Mouse (Mus musculus) stomach, embryonic 15.5 days (tissue): ENCODE data around the gene Akap2. TPM values are rescaled to one million over a fixed set of nuclear protein-coding genes. Genes with fewer than 3 reads are reported as not detected.

ENCODE experiments used
- ATAC-seq: fragments of 200-750 bp; cut with Nextera tagmentation; 2 replicates; pipeline ENCODE4 v1.8.0; 2017; ENCODE audit warnings: low read depth, moderate number of reproducible peaks, moderate TSS enrichment; ENCODE audit not compliant: insufficient read depth, low FRiP score
- H3K27ac ChIP-seq: fragments of 300-500 bp; sonication (generic); 2 replicates; pipeline ENCODE4 v1.5.1; 2015; ENCODE audit warnings: mild to moderate bottlenecking, inconsistent platforms
- H3K27me3 ChIP-seq: fragments of 300-500 bp; sonication (generic); replicated peaks from 2 replicates; pipeline ENCODE4 v1.6.1; 2015; ENCODE audit warnings: inconsistent platforms
- H3K36me3 ChIP-seq: fragments of 300-500 bp; sonication (generic); 2 replicates; pipeline ENCODE4 v1.6.1; 2015; ENCODE audit warnings: inconsistent platforms
- H3K4me1 ChIP-seq: fragments of 300-500 bp; sonication (generic); 2 replicates; pipeline ENCODE4 v1.6.1; 2015; ENCODE audit warnings: inconsistent platforms
- H3K4me2 ChIP-seq: fragments of 300-500 bp; sonication (generic); 2 replicates; pipeline ENCODE4 v1.6.1; 2015; ENCODE audit warnings: mild to moderate bottlenecking, inconsistent platforms
- H3K4me3 ChIP-seq: fragments of 300-500 bp; sonication (generic); replicated peaks from 2 replicates; pipeline ENCODE4 v1.5.1; 2015; ENCODE audit warnings: inconsistent platforms
- H3K9ac ChIP-seq: fragments of 300-500 bp; sonication (generic); 2 replicates; pipeline ENCODE4 v1.6.1; 2015; ENCODE audit warnings: inconsistent platforms
- H3K9me3 ChIP-seq: fragments of 300-500 bp; sonication (generic); 2 replicates; pipeline ENCODE4 v1.6.1; 2016; ENCODE audit warnings: inconsistent platforms
- WGBS: fragments of 180-500 bp; shearing (Covaris S2); methylation state at CpG from one replicate; pipeline ENCODE4 v1.1.7; 2015; 5-methylcytosine and 5-hydroxymethylcytosine counted together
- polyA plus RNA-seq: library from polyadenylated mRNA; unstranded; fragments of >200 nt; fragmentation: Nextera tagmentation; extraction: Ambion mirVana; gene quantifications from 2 replicates; pipeline ENCODE4 v1.2.1, GENCODE M21; 2015

Akap2 gene
- polyA plus RNA-seq, 1 experiment from 2014 or later: 21.2 TPM

- Histone ChIP-seq H3K4me2 (peak overlapping the region; percentile 68), H3K36me3 (no peaks in the 10 kb centered on the region), H3K9ac (no peak overlapping the region), H3K27ac (no peak overlapping the region), H3K4me3 (peak overlapping the region; percentile 41; the same call in 1 of the 2 replicates), H3K9me3 (no peaks in the 10 kb centered on the region), H3K4me1 (peaks cover 16% of the 10 kb centered on the region), H3K27me3 (0 out of 2 replicates have a peak, but pooled peaks cover 7% of the 10 kb centered on the region)
- 34% methylated on average over 9 of the region's 9 CpGs for WGBS
- no peak for ATAC-seq
These were observed 65.9 kb downstream of the Akap2 start for GRCm38 (mm10) chr4:57783391-57783770.

GRCm38 (mm10) chr4:57783853-57784600, 66.6 kb downstream of the Akap2 start:
- ATAC-seq: no peak
- Histone ChIP-seq H3K27ac (no peak overlapping the region), H3K27me3 (0 out of 2 replicates have a peak, but pooled peaks cover 7% of the 10 kb centered on the region), H3K4me1 (peaks cover 16% of the 10 kb centered on the region), H3K9ac (no peak overlapping the region), H3K36me3 (no peaks in the 10 kb centered on the region), H3K9me3 (no peaks in the 10 kb centered on the region), H3K4me2 (no peak overlapping the region), H3K4me3 (no peak overlapping the region)
- WGBS: 68% methylated on average over 11 of the region's 11 CpGs

- Histone ChIP-seq H3K9ac (no peak overlapping the region), H3K27ac (no peak overlapping the region)
- WGBS: 46% methylated on average over 5 of the region's 5 CpGs
These were observed 71.3 kb downstream of the Akap2 start for GRCm38 (mm10) chr4:57788709-57789108.

GRCm38 (mm10) chr4:57789118-57789517, 71.7 kb downstream of the Akap2 start:
- Histone ChIP-seq H3K4me2 (no peak overlapping the region), H3K4me3 (no peak overlapping the region), H3K9ac (no peak overlapping the region), H3K27ac (no peak overlapping the region), H3K27me3 (no peaks in the 10 kb centered on the region), H3K4me1 (no peaks in the 10 kb centered on the region), H3K36me3 (no peaks in the 10 kb centered on the region), H3K9me3 (no peaks in the 10 kb centered on the region)
- no peak for ATAC-seq

More at GRCm38 (mm10) chr4:57788709-57789108, 71.3 kb downstream of the Akap2 start:
- no peaks in the 10 kb centered on the region for H3K27me3 ChIP-seq
- no peak overlapping the region for H3K4me3 ChIP-seq
- H3K4me1 ChIP-seq: 0 out of 2 replicates have a peak, but pooled peaks cover 3% of the 10 kb centered on the region
- no peaks in the 10 kb centered on the region for H3K9me3 ChIP-seq
- ATAC-seq: no peak
- no peak overlapping the region for H3K4me2 ChIP-seq
- no peaks in the 10 kb centered on the region for H3K36me3 ChIP-seq

GRCm38 (mm10) chr4:57793989-57794388, 76.5 kb downstream of the Akap2 start:
- ATAC-seq: peak; percentile 18; the same call in 1 of the 2 replicates
- no peak overlapping the region for H3K4me2 ChIP-seq
- H3K4me1 ChIP-seq: peaks cover 5% of the 10 kb centered on the region; the same call in 1 of the 2 replicates
- H3K36me3 ChIP-seq: no peaks in the 10 kb centered on the region
- H3K27me3 ChIP-seq: no peaks in the 10 kb centered on the region
- WGBS: 47% methylated on average over 8 of the region's 8 CpGs
- no peak overlapping the region for H3K4me3 ChIP-seq
- H3K9ac ChIP-seq: no peak overlapping the region
- H3K9me3 ChIP-seq: no peaks in the 10 kb centered on the region
- no peak overlapping the region for H3K27ac ChIP-seq

- H3K4me2 ChIP-seq: no peak overlapping the region
- peaks cover 5% of the 10 kb centered on the region; the same call in 1 of the 2 replicates for H3K4me1 ChIP-seq
- ATAC-seq: 0 out of 2 replicates have a peak, but pooled peaks have one; percentile 39
- H3K27me3 ChIP-seq: no peaks in the 10 kb centered on the region
- H3K27ac ChIP-seq: no peak overlapping the region
- H3K9me3 ChIP-seq: no peaks in the 10 kb centered on the region
- no peaks in the 10 kb centered on the region for H3K36me3 ChIP-seq
- no peak overlapping the region for H3K4me3 ChIP-seq
- no peak overlapping the region for H3K9ac ChIP-seq
- 8% methylated on average over 3 of the region's 3 CpGs for WGBS
These were observed 77.1 kb downstream of the Akap2 start for GRCm38 (mm10) chr4:57794547-57794946.

GRCm38 (mm10) chr4:57797548-57798285, 80.3 kb downstream of the Akap2 start:
- H3K27me3 ChIP-seq: no peaks in the 10 kb centered on the region
- no peaks in the 10 kb centered on the region for H3K9me3 ChIP-seq
- H3K4me3 ChIP-seq: no peak overlapping the region
- WGBS: 52% methylated on average over 9 of the region's 9 CpGs
- H3K4me2 ChIP-seq: no peak overlapping the region
- no peaks in the 10 kb centered on the region for H3K36me3 ChIP-seq
- peaks cover 12% of the 10 kb centered on the region; the same call in 1 of the 2 replicates for H3K4me1 ChIP-seq
- H3K27ac ChIP-seq: no peak overlapping the region
- H3K9ac ChIP-seq: no peak overlapping the region
- ATAC-seq: no peak

- Histone ChIP-seq H3K4me3 (no peak overlapping the region), H3K9ac (no peak overlapping the region), H3K4me1 (peaks cover 12% of the 10 kb centered on the region; the same call in 1 of the 2 replicates), H3K36me3 (no peaks in the 10 kb centered on the region), H3K27me3 (no peaks in the 10 kb centered on the region), H3K4me2 (no peak overlapping the region), H3K9me3 (no peaks in the 10 kb centered on the region), H3K27ac (peak overlapping the region; percentile 54; the same call in 1 of the 2 replicates)
- 36% methylated on average over 10 of the region's 10 CpGs for WGBS
- peak; percentile 76 for ATAC-seq
These were observed 81.0 kb downstream of the Akap2 start for GRCm38 (mm10) chr4:57798286-57799018.

GRCm38 (mm10) chr4:57799297-57799696, 81.8 kb downstream of the Akap2 start:
- Histone ChIP-seq H3K9me3 (no peaks in the 10 kb centered on the region), H3K4me2 (no peak overlapping the region), H3K36me3 (no peaks in the 10 kb centered on the region), H3K27me3 (no peaks in the 10 kb centered on the region), H3K4me3 (no peak overlapping the region), H3K27ac (no peak overlapping the region), H3K9ac (no peak overlapping the region), H3K4me1 (peaks cover 12% of the 10 kb centered on the region; the same call in 1 of the 2 replicates)
- ATAC-seq: no peak
- 44% methylated on average over 1 of the region's 1 CpGs for WGBS

GRCm38 (mm10) chr4:57801239-57801638, 83.8 kb downstream of the Akap2 start:
- ATAC-seq: no peak
- Histone ChIP-seq H3K4me2 (no peak overlapping the region), H3K4me1 (peaks cover 12% of the 10 kb centered on the region; the same call in 1 of the 2 replicates), H3K9ac (no peak overlapping the region), H3K27me3 (no peaks in the 10 kb centered on the region), H3K27ac (no peak overlapping the region), H3K4me3 (no peak overlapping the region), H3K9me3 (no peaks in the 10 kb centered on the region), H3K36me3 (no peaks in the 10 kb centered on the region)
- WGBS: 42% methylated on average over 7 of the region's 7 CpGs

GRCm38 (mm10) chr4:57801986-57802385, 84.5 kb downstream of the Akap2 start:
- H3K4me1 ChIP-seq: peaks cover 12% of the 10 kb centered on the region; the same call in 1 of the 2 replicates
- H3K9me3 ChIP-seq: no peaks in the 10 kb centered on the region
- H3K27ac ChIP-seq: no peak overlapping the region
- H3K4me3 ChIP-seq: no peak overlapping the region
- no peaks in the 10 kb centered on the region for H3K36me3 ChIP-seq
- WGBS: 93% methylated on average over 5 of the region's 5 CpGs
- no peak overlapping the region for H3K4me2 ChIP-seq
- no peak for ATAC-seq
- H3K27me3 ChIP-seq: no peaks in the 10 kb centered on the region
- no peak overlapping the region for H3K9ac ChIP-seq
